Mouse (Mus musculus) intestine, embryonic 15.5 days (tissue): Measurements from ENCODE around the gene Atrnl1. TPM values are rescaled to one million over a fixed set of nuclear protein-coding genes. Genes with fewer than 3 reads are reported as not detected.
"Not testable (repeated sequence)": the region's sequence is repeated elsewhere in the genome, so short reads cannot be mapped to it uniquely, and the experiment has no call there.

Experiments
- ATAC-seq: fragments of 200-750 bp; cut with Nextera tagmentation; 2 replicates; pipeline ENCODE4 v1.8.0; 2017; ENCODE audit warnings: moderate TSS enrichment, moderate library complexity
- H3K27ac ChIP-seq: fragments of 300-500 bp; sonication (generic); 2 replicates; pipeline ENCODE4 v1.5.1; 2015; ENCODE audit warnings: mild to moderate bottlenecking, inconsistent platforms
- H3K27me3 ChIP-seq: fragments of 300-500 bp; sonication (generic); replicated peaks from 2 replicates; pipeline ENCODE4 v1.6.1; 2015; ENCODE audit warnings: inconsistent platforms
- H3K36me3 ChIP-seq: fragments of 300-500 bp; sonication (generic); 2 replicates; pipeline ENCODE4 v1.6.1; 2015; ENCODE audit warnings: inconsistent platforms
- H3K4me1 ChIP-seq: fragments of 300-500 bp; sonication (generic); replicated peaks from 2 replicates; pipeline ENCODE4 v1.6.1; 2015; ENCODE audit warnings: inconsistent platforms
- H3K4me2 ChIP-seq: fragments of 300-500 bp; sonication (generic); replicated peaks from 2 replicates; pipeline ENCODE4 v1.6.1; 2015; ENCODE audit warnings: mild to moderate bottlenecking, inconsistent platforms
- H3K4me3 ChIP-seq: fragments of 300-500 bp; sonication (generic); replicated peaks from 2 replicates; pipeline ENCODE4 v1.5.1; 2015; ENCODE audit warnings: inconsistent platforms
- H3K9ac ChIP-seq: fragments of 300-500 bp; sonication (generic); 2 replicates; pipeline ENCODE4 v1.6.1; 2015; ENCODE audit warnings: inconsistent platforms
- H3K9me3 ChIP-seq: fragments of 300-500 bp; sonication (generic); 2 replicates; pipeline ENCODE4 v1.6.1; 2016; ENCODE audit warnings: inconsistent platforms
- WGBS: fragments of 180-500 bp; shearing (Covaris S2); methylation state at CpG from one replicate; pipeline ENCODE4 v1.1.7; 2015; 5-methylcytosine and 5-hydroxymethylcytosine counted together
- polyA plus RNA-seq: library from polyadenylated mRNA; unstranded; fragments of >200 nt; fragmentation: Nextera tagmentation; extraction: Ambion mirVana; gene quantifications from 2 replicates; pipeline ENCODE4 v1.2.1, GENCODE M21; 2015

The Atrnl1 gene
- polyA plus RNA-seq, 1 experiment from 2014 or later: 4.6 TPM

DNA sequence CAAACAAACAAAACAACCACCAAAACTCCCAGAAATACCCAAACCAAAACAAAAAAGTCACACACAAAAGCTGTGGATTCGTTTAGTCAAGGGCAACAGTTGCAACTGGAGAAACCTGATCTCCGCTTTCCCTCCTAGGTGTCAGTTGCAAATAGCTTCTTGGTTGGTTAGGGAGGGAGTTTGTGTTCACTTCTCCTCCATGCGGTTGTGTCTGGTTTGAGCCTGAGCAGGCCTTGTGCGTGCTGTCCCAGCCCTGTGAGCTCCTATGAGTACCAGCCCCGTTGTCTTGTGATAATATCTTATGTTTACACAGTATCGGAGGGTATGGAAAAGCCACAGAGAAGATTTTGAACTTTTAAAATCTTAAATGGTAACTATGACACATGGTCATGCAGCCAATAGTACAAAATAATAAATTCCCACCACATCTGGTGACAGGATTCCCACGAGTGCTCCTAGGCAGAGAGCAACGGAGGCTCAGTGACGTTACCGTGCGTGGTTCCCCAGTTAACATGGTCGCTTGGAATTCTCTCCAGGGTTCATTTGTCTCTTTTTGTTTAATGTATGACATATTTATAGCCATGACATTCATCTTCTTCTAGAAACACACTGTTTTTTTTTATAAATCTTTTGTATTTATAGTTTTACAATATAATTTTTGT is 46.7 kb downstream of the Atrnl1 start:
- Histone ChIP-seq H3K4me2 (no peak overlapping the region), H3K9ac (no peak overlapping the region), H3K36me3 (no peaks in the 10 kb centered on the region), H3K4me1 (no peaks in the 10 kb centered on the region), H3K4me3 (no peak overlapping the region), H3K27me3 (no peaks in the 10 kb centered on the region), H3K9me3 (no peaks in the 10 kb centered on the region), H3K27ac (0 out of 2 replicates have a peak overlapping the region, but pooled peaks have one; percentile 22)
- WGBS: 43% methylated on average over 12 of the region's 12 CpGs
- ATAC-seq: no peak

DNA sequence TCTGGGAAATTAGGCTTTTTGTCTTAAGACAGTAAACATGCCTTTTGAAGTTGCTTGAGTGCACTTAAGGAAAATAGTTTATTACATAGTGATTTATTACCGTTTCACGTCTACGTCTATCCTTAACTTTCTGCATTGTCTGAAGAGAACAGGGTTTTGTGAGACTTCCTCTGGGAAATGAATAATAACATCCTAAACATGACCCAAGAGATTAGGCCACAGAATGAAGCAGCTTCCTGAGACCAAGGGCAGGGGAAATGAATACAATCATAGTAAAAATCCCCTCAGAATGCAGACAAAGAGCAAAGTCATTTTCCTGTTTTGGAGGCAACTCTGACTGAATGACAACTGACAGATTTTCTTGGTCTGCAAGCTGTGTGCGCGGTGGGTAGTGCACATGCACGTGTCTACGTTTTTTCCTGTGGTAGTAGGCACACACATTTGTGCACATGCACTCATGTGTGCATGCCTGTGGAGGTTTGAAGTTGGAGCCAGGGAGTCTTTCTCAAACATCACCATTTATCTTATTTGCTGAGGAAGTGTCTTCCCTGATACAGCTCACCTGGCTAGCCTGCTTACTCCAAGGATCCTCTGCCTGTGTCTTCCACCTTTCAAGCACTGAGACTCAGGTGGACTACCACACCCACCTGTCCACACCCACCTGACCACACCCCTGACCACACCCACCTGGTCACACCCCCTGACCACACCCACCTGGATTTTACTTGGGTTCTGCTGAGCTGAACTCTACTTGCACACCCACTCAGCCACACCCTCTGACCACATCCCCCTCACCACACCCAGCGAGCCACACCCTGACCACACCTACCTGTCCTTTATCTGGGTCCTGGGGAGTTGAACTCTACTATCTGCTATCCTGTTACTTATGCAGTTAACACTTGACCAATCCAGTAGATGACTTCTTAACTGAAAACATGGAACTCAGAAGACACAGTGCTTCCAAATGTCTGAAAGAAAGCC is 47.6 kb downstream of the Atrnl1 start:
- no peaks in the 10 kb centered on the region for H3K4me1 ChIP-seq
- no peak overlapping the region for H3K27ac ChIP-seq
- WGBS: 70% methylated on average over 8 of the region's 8 CpGs
- H3K4me3 ChIP-seq: no peak overlapping the region
- no peak overlapping the region for H3K9ac ChIP-seq
- H3K27me3 ChIP-seq: no peaks in the 10 kb centered on the region
- peak; percentile 36; the same call in 1 of the 2 replicates for ATAC-seq
- H3K4me2 ChIP-seq: no peak overlapping the region
- H3K36me3 ChIP-seq: no peaks in the 10 kb centered on the region
- no peaks in the 10 kb centered on the region for H3K9me3 ChIP-seq

DNA sequence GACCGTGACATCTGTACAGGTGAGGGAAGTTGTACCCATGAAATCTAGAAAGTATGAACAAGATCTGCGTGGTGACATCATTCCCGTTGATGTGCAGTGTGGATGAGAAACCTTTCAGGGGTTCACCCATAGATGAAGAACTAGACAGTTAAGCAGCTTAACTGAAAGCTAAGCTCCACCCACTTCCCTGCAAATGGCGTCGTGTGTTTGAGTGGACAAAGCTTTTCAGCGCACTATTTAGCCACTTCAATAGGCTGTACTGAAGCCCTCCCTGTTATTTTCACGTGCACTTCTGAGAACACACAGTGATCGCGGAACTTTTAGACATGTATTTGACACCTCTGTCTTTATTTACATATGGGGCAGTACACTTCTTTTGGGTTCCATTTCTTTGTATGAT is 56.2 kb downstream of the Atrnl1 start:
- no peak overlapping the region for H3K27ac ChIP-seq
- no peaks in the 10 kb centered on the region for H3K4me1 ChIP-seq
- no peaks in the 10 kb centered on the region for H3K27me3 ChIP-seq
- H3K9ac ChIP-seq: no peak overlapping the region
- no peak overlapping the region for H3K4me2 ChIP-seq
- no peak for ATAC-seq
- no peaks in the 10 kb centered on the region for H3K36me3 ChIP-seq
- 78% methylated on average over 9 of the region's 9 CpGs for WGBS
- no peaks in the 10 kb centered on the region for H3K9me3 ChIP-seq
- no peak overlapping the region for H3K4me3 ChIP-seq

DNA sequence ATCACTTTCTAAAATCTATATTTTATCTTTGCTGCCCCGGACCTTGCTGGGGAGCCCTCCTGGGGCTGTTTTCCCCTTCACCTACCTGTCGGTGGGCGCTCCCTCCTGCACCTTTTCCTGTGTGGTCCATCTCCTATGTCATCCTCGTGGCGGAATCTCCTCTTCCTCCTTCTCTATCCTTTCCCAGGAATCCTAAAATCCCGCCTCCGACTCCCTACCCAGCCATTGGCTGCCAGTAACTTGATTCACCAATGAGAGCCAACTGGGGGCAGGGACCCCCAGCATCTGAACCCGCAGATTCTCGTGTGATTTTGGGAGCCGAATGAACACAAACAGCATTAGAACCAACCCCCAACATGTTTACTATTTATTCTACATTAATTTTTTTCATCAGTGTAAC is 57.1 kb downstream of the Atrnl1 start:
- no peak overlapping the region for H3K9ac ChIP-seq
- no peak overlapping the region for H3K4me2 ChIP-seq

DNA sequence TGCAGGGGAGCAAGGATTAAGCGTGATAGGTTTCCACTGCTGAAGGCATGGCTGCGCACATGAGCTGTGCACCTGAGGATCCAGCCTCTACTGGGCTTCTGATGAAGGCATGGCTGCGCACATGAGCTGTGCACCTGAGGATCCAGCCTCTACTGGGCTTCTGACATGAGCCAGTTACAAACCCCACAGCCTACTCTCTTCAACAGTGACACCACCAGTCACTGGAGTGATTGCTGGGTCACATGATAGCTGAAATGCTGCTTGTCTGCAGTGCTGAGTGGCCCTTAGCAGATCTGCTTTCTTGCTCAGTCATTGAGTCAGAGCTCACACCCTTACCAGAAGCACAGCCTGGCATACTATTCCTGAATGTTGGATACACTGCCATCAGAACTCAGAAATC is 68.6 kb downstream of the Atrnl1 start:
- no peak for ATAC-seq
- Histone ChIP-seq H3K9ac (no peak overlapping the region), H3K27me3 (no peaks in the 10 kb centered on the region), H3K4me1 (no peaks in the 10 kb centered on the region), H3K36me3 (no peaks in the 10 kb centered on the region), H3K4me2 (no peak overlapping the region), H3K27ac (no peak overlapping the region), H3K4me3 (no peak overlapping the region), H3K9me3 (no peaks in the 10 kb centered on the region)
- 94% methylated on average over 3 of the region's 3 CpGs for WGBS

More for the DNA sequence above, 57.1 kb downstream of the Atrnl1 start:
- no peak overlapping the region for H3K27ac ChIP-seq
- 86% methylated on average over 10 of the region's 10 CpGs for WGBS
- no peaks in the 10 kb centered on the region for H3K27me3 ChIP-seq
- no peaks in the 10 kb centered on the region for H3K4me1 ChIP-seq
- no peak for ATAC-seq
- H3K9me3 ChIP-seq: no peaks in the 10 kb centered on the region
- H3K4me3 ChIP-seq: no peak overlapping the region
- no peaks in the 10 kb centered on the region for H3K36me3 ChIP-seq

DNA sequence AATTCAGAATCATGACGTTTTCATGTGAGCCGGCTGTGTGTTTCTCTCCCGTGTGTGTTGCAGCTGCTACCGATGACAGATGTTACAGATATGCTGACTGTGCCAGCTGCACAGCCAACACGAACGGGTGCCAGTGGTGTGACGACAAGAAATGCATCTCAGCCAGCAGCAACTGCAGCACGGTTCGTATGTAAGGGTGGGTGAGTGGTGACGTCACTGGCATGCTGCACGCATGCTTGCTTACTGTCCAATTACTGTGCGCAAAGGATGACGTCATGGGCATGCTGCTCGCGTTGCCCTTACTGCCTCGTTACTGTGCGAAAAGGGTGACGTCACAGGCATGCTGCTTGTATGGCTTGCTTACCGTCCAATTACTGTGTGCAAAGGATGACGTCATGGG is 75.8 kb downstream of the Atrnl1 start:
- no peak overlapping the region for H3K4me3 ChIP-seq
- H3K4me2 ChIP-seq: no peak overlapping the region
- no peaks in the 10 kb centered on the region for H3K9me3 ChIP-seq
- no peaks in the 10 kb centered on the region for H3K4me1 ChIP-seq
- 0 out of 2 replicates have a peak, but pooled peaks cover 4% of the 10 kb centered on the region for H3K36me3 ChIP-seq
- 88% methylated on average over 20 of the region's 20 CpGs for WGBS
- no peak for ATAC-seq
- no peak overlapping the region for H3K9ac ChIP-seq
- H3K27ac ChIP-seq: no peak overlapping the region
- H3K27me3 ChIP-seq: no peaks in the 10 kb centered on the region

DNA sequence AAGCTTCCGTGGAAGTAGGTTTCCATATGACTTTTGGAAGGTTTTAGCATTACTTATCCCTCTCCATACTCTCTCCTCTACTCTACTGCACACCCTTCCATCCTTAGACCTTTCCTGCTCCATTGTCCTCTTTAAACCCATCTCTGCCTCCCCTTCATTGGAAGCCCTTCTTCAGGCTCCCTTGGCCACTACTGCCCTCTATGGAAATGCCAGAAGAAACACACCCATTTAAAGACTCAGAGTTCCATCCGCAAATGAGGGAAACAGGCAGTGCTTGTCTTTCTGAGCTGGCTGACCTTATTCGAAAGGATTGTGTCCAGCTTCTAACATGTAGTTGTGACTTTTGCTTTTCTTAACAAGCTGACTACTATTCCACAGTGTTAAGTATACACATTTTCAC is 81.7 kb downstream of the Atrnl1 start:
- Histone ChIP-seq H3K9ac (no peak overlapping the region), H3K36me3 (0 out of 2 replicates have a peak, but pooled peaks cover 3% of the 10 kb centered on the region), H3K9me3 (no peaks in the 10 kb centered on the region), H3K27me3 (no peaks in the 10 kb centered on the region), H3K27ac (no peak overlapping the region), H3K4me1 (no peaks in the 10 kb centered on the region), H3K4me2 (no peak overlapping the region), H3K4me3 (no peak overlapping the region)
- ATAC-seq: no peak
- WGBS: 78% methylated on average over 3 of the region's 3 CpGs

DNA sequence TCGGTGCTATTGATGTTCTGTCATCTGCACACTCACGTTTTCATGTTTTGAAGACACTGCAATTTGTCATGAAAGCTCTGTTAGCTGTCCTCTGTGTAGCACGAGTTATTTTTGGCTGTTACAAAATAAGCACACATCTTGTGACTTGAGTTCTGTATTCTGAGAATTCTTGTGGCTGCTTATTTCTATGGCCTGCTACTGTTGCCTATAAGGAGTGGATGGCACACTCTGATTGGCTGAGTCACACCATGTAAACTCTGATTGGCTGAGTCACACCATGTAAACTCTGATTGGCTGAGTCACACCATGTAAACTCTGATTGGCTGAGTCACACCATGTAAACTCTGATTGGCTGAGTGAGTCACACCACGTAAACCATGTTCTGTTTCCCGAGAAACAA is 85.9 kb downstream of the Atrnl1 start:
- H3K36me3 ChIP-seq, H3K4me1 ChIP-seq, ATAC-seq, H3K4me3 ChIP-seq, H3K27ac ChIP-seq, H3K9me3 ChIP-seq, H3K4me2 ChIP-seq, H3K9ac ChIP-seq, H3K27me3 ChIP-seq: not testable (repeated sequence)
- WGBS: 62% methylated on average over 5 of the region's 5 CpGs

DNA sequence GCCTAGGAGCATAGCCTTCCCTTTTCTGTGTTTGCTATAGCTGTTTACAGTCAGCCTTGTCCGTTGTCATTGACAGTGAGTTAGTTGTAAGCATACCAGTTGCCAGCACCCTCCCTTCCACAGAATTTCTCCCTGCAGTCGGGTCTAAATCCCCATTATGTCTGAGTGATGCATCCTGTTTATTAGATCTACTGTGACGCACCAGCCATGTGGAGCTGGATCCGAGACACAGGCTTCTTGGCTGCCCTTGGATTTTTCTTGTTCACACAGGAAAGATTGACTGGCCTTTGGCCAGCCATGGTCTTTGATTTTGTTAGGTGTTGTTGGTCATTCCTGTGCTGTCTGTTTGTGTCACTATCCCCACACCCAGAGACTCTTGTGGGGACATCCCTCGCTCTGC is 102.3 kb downstream of the Atrnl1 start:
- no peak overlapping the region for H3K27ac ChIP-seq
- no peak for ATAC-seq
- H3K36me3 ChIP-seq: peaks cover 4% of the 10 kb centered on the region; the same call in 1 of the 2 replicates
- H3K4me1 ChIP-seq: no peaks in the 10 kb centered on the region
- H3K9ac ChIP-seq: no peak overlapping the region
- H3K9me3 ChIP-seq: no peaks in the 10 kb centered on the region
- H3K4me2 ChIP-seq: no peak overlapping the region
- 55% methylated on average over 5 of the region's 5 CpGs for WGBS
- H3K27me3 ChIP-seq: no peaks in the 10 kb centered on the region
- H3K4me3 ChIP-seq: no peak overlapping the region

DNA sequence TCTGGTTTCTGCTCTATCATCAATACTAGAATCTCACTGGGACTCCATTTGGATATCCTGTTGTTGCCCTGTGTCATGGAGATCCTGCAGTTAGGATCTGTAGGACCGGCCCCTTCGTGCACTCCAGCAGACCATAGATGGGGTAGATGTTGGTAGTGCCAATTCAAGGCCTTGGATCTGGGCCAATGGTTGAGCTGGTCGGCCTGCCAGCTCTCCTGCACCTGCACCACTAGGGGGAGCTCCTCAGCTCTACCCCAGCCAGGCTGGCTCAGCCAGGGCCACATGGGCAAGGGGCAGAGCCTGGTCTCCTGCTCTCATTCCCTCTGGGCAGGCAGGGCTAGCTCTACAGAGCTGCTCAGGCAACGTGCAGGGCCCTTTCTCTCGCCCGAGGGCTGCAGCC is 114.1 kb downstream of the Atrnl1 start:
- Histone ChIP-seq H3K27me3 (no peaks in the 10 kb centered on the region), H3K36me3 (no peaks in the 10 kb centered on the region), H3K9ac (no peak overlapping the region), H3K4me1 (no peaks in the 10 kb centered on the region), H3K9me3 (no peaks in the 10 kb centered on the region), H3K4me3 (no peak overlapping the region), H3K27ac (no peak overlapping the region), H3K4me2 (no peak overlapping the region)
- no peak for ATAC-seq
- WGBS: 84% methylated on average over 6 of the region's 6 CpGs

DNA sequence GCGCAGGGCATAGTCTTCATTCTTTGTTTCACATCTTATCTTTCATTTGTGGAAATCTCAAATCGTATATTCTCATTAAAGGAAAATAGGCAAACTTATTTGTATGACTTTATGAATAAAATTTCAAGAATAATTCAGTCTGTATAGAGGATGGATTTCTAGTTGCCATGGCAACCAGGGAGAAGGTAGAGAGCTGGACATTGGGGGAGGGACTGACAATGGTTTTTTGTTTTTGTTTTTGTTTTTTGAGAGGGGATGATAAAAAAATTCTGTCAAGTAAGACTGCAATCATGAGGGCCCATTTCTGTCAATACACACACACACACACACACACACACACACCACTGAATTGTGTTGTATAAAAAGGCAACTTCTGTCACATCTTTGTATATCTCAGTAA is 114.5 kb downstream of the Atrnl1 start:
- no peak for ATAC-seq
- H3K27me3 ChIP-seq: no peaks in the 10 kb centered on the region
- H3K4me3 ChIP-seq: no peak overlapping the region
- H3K27ac ChIP-seq: no peak overlapping the region
- H3K4me1 ChIP-seq: no peaks in the 10 kb centered on the region
- H3K36me3 ChIP-seq: no peaks in the 10 kb centered on the region
- no peak overlapping the region for H3K4me2 ChIP-seq
- no peaks in the 10 kb centered on the region for H3K9me3 ChIP-seq
- WGBS: 100% methylated on average over 2 of the region's 2 CpGs
- H3K9ac ChIP-seq: no peak overlapping the region

DNA sequence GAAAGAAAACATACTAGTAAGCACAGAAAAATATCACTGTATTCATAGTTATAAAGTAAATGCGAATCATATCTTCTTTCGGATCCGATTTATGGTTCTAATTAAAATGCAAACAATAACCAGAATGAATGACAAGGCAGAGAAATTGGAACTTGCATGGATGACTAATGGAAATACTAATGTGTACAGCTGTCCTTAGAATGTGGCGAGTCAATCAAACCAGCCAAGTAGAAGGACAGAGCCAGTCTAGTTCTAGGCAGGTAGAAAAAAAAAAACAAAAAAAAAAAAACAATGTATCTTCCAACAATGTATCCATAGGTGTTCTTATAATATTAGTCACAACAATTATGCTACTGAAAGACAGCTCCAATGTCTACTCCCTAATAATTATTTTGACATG is 116.2 kb downstream of the Atrnl1 start:
- Histone ChIP-seq H3K9me3 (no peaks in the 10 kb centered on the region), H3K27me3 (no peaks in the 10 kb centered on the region), H3K4me2 (no peak overlapping the region), H3K4me1 (no peaks in the 10 kb centered on the region), H3K9ac (no peak overlapping the region), H3K4me3 (no peak overlapping the region), H3K27ac (no peak overlapping the region), H3K36me3 (no peaks in the 10 kb centered on the region)
- ATAC-seq: no peak
- whole genome bisulfite sequencing: 94% methylated on average over 4 of the region's 4 CpGs
